Mouse (Mus musculus) CH12.LX (cell line): ENCODE results near the gene Ptms.

Experiments used
- CTCF ChIP-seq, 2 experiments: IDR thresholded peaks in 1 of 2; conservative IDR thresholded peaks in 1 of 2; 2 replicates each; pipeline ENCODE4 v1.5.1; 2011 to 2012; ENCODE audit warnings: low read depth in 2 of 2, low read length in 2 of 2, improper control_type of control experiment in 1 of 2, inconsistent platforms in 1 of 2, mild to moderate bottlenecking in 1 of 2, moderate library complexity in 1 of 2
- E2F4 ChIP-seq: IDR thresholded peaks from 2 replicates; pipeline ENCODE4 v1.6.1; 2011; ENCODE audit warnings: low read depth, low read length, improper control_type of control experiment; ENCODE audit not compliant: insufficient replicate concordance
- EP300 ChIP-seq: IDR thresholded peaks from 2 replicates; pipeline ENCODE4 v1.6.1; 2011; ENCODE audit warnings: low read length, improper control_type of control experiment
- GABPA ChIP-seq: IDR thresholded peaks from 2 replicates; pipeline ENCODE4 v1.6.1; 2012; ENCODE audit warnings: low read depth, low read length, improper control_type of control experiment, inconsistent platforms; ENCODE audit not compliant: insufficient replicate concordance
- HCFC1 ChIP-seq: IDR thresholded peaks from 2 replicates; pipeline ENCODE4 v1.6.1; 2012; ENCODE audit warnings: low read depth, mild to moderate bottlenecking, inconsistent platforms, low read length, improper control_type of control experiment
- KAT2A ChIP-seq: IDR thresholded peaks from 2 replicates; pipeline ENCODE4 v1.6.1; 2012; ENCODE audit warnings: low read length, improper control_type of control experiment, inconsistent platforms; ENCODE audit not compliant: insufficient replicate concordance
- MYC ChIP-seq: IDR thresholded peaks from 2 replicates; pipeline ENCODE4 v1.6.1; 2011; ENCODE audit warnings: low read depth, mild to moderate bottlenecking, improper control_type of control experiment, low read length
- NRF1 ChIP-seq: IDR thresholded peaks from 2 replicates; pipeline ENCODE4 v1.6.1; 2014; ENCODE audit warnings: low read depth, mild to moderate bottlenecking, inconsistent platforms, low read length, improper control_type of control experiment, moderate library complexity
- POLR2A ChIP-seq: IDR thresholded peaks from 2 replicates; pipeline ENCODE4 v1.6.1; 2011; ENCODE audit warnings: low read depth, mild to moderate bottlenecking, improper control_type of control experiment, low read length
- SMC3 ChIP-seq: IDR thresholded peaks from 2 replicates; pipeline ENCODE4 v1.6.1; 2011; ENCODE audit warnings: low read depth, low read length, improper control_type of control experiment
- TBP ChIP-seq: conservative IDR thresholded peaks from 2 replicates; pipeline ENCODE4 v1.6.1; 2011; ENCODE audit warnings: low read depth, low read length, improper control_type of control experiment
- USF1 ChIP-seq: IDR thresholded peaks from 2 replicates; pipeline ENCODE4 v1.6.1; 2014; ENCODE audit warnings: low read depth, mild to moderate bottlenecking, inconsistent platforms, low read length, improper control_type of control experiment
- USF2 ChIP-seq: conservative IDR thresholded peaks from 2 replicates; pipeline ENCODE4 v1.6.1; 2011; ENCODE audit warnings: low read depth, low read length, improper control_type of control experiment

GRCm38 (mm10) chr6:124887986-124888385 lies 31.9 kb downstream of the Ptms start, which contains the start of gene Cd4:
- TF ChIP-seq HCFC1 (no peak), POLR2A (no peak), NRF1 (no peak), E2F4 (no peak), USF1 (no peak), CTCF (conservative IDR thresholded peaks at IDR 0.05 in 1 of 2, IDR thresholded peaks at IDR 0.05 in 1 of 2; ENCODE audit: low read depth in 2 of 2, low read length in 2 of 2) (no peak), USF2 (no peak), TBP (no peak), SMC3 (no peak), MYC (no peak), KAT2A (no peak), EP300 (no peak), GABPA (no peak)
